Mouse (Mus musculus): Measurements from ENCODE around the gene Mdga1. TPM values are rescaled to one million over a fixed set of nuclear protein-coding genes. Genes with fewer than 3 reads are reported as not detected.

Mdga1 gene
- polyA plus RNA-seq, 1 experiment: 4.0 TPM

DNA sequence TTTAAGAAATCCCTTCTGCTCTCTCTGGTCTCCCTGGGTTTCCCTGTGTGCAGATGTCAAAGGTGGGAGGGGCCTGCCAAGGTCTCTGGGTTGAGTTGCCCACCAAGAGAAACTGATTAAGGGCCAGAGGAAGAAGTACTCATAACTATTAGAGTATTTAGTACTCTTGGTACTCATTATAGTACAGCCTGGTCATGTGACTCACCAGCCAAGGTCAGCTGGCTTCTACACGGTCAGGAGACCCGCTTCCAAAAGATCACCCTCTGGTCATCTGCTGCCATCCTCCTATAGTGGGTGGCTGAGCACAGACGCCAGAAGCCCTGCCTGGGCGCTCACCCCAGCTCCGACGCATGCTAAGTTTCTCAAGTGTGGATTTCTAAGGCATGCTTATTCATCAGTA is 124.9 kb downstream of the Mdga1 start:
- no peak for DNase-seq (ENCODE audit: low spot score)

DNA sequence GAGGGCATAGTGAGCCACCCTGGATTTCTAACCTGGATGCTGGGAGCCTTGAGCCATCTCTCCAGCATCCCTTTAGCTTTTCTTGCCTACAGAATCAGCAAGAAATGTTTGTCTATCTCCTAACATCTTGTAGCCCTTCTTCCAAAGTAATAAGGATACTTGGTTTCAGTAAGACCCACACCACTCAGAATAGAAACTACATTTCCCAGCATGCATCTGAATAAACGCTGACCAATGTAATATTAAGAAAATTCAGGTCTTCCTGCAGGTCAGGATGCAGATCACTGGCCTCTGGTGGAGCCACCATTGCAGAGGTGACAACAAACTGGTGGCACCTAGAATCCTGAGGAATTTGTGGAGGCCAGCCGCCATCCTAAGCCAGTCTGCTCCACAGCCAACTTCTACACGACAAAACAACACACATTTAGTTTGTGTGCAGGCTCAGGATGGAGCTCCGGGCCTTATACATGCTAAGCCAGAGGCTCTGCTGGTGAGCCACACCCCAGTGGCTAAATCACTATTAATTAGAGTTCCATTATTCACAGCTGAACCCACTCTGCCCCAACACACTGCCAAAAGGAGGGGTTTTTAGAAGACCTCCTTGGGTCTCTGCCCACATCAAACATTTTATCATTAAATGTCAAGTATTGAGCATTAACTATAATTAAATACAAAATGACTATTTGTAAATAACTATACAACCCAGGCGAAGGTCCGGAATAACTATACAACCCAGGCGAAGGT is 126.3 kb downstream of the Mdga1 start:
- DNase-seq (ENCODE audit: low spot score): no peak

DNA sequence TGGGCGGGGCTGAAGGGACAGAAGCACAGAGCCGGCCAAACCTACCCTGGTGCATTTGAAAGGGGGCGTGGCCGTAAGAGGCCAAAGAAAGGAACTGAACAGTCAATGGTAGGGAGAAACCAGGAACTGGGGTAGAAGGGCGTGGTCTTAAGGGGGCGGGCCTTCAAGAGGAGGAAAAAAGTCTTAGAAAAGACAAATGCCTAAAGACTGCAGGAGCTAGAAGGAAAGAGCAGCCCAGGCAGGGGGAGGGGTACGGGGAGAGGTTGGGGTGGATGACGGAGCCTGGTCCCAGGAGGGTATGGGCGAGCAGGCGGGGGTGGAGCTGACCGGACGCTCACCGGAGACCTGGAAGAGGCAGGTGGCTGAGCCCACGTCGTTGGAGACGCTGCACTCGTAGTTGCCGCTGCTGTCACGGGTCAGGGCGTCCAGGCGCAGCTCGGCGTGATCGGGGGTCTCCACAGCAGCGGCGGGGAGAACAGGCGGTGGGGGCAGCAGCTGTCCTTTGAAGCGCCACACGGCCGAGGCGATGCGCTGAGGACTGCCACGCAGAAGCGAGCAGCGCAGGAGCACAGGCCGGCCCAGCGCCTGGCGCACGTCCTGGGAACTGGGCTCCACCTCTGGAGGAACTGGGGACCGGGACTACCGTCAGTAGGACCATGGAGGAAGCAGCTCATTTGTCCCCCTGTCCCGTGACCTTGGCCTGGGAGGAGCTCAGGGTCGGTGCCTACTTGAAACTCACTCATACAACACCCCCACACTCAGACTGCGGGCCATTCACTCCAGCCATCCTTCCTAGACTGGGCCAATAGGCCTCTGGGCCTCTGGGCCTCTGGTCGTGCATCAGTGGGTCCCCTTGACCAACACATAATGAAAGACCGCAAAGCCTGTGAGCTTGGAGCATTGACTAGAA is 127.9 kb downstream of the Mdga1 start:
- DNase-seq (ENCODE audit: low spot score): no peak

DNA sequence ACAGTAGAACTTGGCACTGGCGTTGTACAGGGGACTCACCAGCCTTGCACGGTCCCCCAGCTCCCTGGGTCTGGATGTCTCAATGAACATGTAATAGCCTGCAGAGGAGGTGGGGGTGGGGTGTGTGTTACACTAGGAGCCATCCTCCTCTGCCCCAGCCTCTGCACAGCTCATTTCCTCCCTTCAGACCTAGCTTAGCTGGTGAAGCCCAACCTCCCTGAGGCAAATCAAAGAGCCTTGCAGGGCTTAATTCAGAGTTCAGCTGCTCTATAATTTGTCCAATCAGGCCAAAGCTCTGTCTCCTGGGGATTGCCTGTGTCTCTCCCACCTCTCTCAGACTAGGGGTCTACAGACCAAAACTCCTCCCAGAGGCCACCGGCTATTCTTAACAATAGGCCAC is 131.9 kb downstream of the Mdga1 start:
- DNase-seq (ENCODE audit: low spot score): no peak

DNA sequence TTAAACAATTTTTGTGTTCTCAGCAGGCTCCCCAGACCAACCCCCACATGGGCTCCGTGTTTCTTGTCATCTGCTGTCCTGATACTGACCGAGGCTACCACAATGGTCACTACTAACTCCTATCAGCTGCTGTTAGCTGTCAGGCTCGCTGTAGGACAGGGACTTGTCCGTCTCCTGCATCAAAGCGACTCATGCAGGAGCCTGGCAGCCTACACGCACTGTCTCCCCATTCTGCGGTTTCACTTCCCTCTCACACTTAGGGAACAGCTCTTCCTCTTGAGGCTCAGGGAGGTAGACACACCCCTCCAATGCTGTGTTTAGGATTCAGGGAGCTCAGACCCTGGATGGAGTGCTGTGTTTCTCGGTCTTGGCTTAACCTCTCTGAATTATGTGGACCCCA is 132.4 kb downstream of the Mdga1 start:
- DNase-seq (ENCODE audit: low spot score): no peak

DNA sequence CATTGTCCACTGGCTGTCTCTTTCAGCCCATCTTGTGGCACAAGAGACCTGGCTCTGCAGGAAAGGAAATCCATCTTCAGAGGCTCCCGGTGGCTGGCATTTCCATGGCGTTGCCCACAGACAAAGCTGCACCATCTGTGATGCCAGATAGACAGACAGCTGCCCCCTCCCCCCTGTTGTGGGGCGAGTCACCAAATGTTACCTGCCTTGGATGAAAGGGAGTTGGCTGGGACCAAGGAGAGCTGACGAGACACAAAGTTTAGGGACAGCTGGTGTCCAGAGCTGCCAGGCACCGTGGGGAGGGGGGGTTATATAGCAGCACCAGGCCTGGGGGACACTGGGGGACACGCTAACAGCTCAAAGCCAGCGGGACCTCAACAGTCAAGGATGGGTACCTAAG is 135.1 kb downstream of the Mdga1 start:
- DNase-seq (ENCODE audit: low spot score): no peak

DNA sequence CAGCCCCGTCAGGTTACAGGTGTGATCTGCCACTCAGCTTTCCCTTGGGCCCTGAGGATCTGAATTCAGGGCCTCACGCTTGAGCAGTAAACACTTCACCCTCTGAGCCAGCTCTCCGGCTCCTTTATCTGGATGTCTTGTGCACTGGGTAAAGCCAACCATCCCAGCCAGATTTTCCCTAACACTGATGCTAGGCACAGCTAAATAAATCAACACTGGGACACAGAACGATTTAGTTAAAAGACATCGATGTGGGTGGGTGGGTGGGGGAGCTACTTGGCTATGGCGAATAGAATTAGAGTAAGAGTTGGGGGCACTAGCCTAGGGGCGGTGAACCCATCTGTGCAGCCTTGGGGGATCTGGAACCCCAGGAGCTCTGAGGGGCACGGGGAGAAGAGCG is 135.6 kb downstream of the Mdga1 start:
- no peak for DNase-seq (ENCODE audit: low spot score)

DNA sequence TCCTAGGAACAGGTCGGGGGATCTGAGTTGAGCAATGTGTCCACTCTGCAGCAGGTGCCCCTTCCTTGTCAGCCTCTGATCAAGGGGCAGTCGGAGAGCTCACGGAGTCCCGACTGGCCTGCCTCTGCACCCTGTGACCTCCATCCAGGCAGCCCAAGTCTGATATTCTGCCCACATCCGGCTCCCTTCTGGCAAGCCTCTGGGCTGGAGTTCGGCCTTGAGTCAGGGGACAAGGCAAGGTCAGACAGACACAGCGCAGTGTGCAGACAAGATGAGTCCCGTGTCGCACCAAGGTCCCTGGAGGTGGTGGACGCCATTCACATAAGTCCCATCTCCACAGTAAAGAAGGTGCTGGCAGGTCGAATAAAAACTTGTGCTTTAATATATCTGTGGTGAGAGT is 138.2 kb downstream of the Mdga1 start:
- no peak for DNase-seq (ENCODE audit: low spot score)

DNA sequence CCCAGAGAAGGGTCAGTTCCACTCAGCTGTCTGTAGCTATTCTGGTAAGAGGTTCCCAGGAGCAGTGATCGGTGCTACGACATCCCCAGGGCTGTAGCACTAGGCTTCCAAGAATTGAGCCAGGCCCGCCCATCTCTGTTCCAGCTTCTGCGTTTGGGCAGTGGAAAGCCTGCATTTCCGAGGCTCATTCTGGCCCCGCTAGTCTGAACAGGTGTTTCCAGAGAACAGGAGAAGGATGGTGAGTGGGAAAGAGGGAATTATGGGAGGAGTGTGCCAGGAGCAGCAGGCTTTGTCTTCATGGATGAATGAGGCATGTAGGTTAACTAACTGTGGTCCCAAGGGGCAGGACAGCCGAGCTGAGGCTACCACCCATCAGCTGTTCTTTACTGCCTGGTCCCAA is 140.8 kb downstream of the Mdga1 start:
- DNase-seq (ENCODE audit: low spot score): no peak

DNA sequence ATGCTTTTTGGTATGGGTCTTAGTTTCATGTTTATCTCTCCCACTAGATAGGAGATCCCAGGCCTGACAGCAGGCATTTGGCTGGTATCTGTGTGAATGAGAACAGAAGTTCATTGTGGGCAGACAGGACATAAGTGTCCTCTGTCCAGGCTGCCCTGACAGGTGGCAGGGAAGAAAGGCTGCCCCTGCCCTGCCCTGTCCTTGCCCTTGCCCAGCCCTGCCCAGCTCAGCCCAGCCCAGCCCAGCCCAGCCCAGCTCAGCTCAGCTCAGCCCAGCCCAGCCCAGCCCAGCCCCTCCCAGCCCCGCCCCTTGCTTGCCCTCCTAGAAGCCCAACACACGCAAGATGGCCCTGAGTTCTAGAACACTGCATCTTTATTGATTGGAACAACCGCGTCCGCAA is 142.3 kb downstream of the Mdga1 start:
- no peak for DNase-seq (ENCODE audit: low spot score)

DNA sequence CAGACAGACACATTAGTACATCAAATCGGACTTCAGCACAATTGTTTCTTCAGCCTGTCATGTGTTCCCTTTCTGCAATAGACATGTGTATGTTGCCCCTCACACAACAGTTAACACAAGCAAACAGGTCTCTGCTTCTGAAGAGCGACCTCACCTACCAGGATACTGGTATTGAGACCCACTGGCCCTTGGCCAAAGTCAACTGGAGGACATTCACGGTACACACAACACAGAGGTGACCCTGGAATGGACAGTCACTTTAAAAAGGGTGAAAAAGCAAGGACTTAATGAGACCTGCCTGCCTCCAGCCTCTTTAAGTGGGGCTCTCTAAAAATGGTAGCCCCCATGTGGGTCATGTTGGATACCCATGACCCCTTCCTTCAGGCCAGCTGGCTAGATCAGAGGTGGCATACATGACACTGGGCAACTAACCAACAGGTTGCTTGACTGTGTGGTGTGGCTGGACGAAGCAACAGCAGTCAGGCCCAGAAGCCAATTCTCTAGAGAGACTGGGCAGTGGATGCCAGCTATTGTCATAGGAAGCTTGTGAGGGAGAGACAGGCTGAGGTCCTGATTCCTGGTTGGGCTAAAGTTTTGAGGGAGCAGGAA is 145.3 kb downstream of the Mdga1 start:
- DNase-seq (ENCODE audit: low spot score): no peak

DNA sequence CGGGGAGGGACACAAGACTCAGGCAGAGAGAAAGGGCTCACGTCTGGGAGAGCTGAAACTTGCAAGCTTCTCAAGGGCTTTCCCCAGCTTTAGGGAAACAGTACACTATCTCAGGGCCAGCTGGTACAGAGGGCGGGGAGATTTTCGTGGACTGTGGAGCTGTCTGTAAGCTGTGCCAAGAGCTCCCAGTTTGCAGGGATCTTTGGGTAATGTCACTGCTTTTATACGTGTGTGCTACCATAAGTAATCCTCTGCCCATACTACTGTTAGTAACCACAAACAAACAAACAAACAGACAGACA is 145.7 kb downstream of the Mdga1 start:
- no peak for DNase-seq (ENCODE audit: low spot score)

DNA sequence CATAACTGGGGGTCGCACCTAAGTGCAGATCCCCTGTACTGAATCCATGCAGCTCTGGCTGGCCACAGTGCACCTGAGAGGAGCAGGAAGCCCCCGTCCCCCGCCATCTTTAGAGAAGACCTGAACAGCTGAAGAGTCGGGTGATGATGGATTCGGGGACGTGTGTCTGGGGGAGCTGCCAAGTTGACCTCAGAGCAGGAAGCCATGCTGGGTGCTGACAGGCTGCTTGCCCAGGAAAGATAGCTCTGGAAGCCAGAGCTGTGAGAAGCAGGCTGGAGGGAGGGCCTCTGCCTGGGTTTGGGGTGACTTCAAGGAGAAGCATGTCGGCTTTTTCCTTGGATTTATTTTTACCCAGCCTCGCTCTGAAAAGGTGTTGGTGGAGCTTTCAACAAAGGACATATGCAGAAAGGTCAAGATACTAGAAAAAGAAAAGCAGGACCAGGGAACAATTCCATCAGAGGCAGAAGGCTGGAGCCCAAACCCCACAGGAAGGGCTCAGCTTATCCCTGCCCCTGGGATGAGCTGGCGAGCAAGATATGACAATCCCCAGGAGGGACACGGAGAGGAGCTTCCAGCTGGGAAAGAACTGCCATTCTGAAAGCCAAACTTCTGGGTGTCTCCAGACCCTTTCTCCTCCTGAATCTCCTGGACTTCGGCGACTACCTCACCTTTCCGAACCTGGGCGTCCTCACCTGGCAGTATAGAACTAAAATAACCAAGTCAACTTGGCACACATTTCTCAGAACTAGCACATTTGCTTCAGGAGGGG is 146.3 kb downstream of the Mdga1 start:
- DNase-seq (ENCODE audit: low spot score): no peak

DNA sequence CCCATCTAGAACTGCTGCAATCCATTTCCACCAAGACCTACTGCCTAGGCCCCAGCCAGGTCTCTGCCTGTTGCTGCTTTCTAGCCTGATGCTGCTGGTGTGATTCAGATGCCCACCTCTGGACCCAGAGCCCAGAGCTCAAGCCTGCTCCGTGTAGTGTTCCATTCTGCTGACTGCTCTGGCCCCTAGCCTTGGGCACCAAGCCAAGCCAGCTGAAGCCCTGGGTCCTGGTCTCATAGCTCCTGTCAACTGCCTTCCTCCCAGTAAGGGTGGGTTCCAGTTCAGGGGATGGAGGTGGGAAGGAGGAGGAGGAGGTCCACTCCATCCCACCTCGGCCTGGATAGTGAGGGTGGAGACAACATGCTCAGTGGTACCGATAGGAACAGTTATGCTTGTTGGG is 150.3 kb downstream of the Mdga1 start:
- no peak for DNase-seq (ENCODE audit: low spot score)

DNA sequence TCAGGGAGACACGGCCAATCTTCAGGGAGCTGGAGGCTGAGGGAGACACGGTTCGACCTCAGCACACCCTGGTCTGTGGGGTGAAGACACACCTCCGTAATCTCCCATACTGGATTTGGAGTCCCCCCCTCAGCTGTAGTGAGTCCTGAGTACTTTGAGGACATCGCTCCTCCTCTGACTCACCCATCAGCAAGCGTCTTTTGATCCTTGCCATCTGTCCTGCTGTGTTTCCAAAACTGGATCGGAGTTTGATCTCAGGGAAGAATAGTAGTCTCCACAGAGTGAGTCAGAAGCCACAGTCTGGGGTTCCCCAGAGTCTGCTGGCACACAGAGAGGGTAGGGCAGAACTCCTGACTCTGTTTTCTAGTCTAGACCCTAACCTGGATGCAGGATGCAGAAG is 150.9 kb downstream of the Mdga1 start:
- DNase-seq (ENCODE audit: low spot score): no peak

DNA sequence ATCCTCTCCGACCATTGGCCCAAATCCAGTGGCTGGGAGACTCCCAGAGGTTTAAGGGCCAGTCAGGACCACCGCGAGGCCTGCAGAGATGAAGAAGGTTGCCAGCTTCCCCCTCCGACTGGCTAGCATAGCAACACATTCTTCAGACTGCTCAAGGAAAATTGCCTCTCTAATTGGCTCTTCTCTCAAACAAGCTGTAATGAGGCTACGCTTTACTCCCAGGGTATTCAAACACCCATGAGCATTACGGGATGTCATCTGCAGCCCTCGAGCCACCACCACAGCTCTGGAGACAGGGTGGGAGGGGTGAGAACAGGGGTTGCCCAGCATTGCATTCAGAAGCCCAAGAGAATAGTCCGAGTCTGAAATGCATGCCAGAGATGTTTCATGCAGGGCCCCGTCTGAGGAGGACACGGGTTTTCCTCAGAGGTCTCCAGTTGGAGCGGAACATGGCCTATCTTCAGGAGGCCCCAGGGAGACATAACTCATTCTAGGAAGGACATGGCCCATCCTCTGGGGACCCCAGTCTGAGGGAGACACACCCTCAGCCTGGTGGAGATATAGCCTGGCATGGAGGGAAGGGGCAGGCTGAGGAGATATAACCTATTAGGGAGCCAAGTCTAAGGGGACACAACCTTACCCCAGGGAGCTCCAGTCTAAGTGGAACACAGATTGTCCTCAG is 151.5 kb downstream of the Mdga1 start:
- DNase-seq (ENCODE audit: low spot score): no peak

DNA sequence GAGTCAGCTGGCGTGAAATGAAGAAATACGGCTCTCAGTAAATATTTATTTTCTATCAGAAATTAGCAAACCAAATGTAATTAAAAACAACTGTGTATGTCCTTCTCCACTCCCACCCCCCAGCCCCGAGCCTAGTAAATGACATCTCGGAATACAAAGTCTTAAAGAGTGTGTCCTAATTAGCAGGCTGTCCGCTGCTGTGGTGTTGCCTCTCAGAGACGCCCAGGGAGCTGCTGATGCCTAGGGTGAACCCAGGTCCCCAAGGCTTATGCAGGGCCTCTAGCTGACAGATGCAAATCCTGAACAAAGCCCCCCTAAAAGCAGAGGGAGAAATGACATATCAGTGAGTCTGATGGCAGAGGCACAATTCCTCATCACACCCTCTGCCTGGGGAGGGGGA is 155.1 kb downstream of the Mdga1 start:
- no peak for DNase-seq (ENCODE audit: low spot score)

DNA sequence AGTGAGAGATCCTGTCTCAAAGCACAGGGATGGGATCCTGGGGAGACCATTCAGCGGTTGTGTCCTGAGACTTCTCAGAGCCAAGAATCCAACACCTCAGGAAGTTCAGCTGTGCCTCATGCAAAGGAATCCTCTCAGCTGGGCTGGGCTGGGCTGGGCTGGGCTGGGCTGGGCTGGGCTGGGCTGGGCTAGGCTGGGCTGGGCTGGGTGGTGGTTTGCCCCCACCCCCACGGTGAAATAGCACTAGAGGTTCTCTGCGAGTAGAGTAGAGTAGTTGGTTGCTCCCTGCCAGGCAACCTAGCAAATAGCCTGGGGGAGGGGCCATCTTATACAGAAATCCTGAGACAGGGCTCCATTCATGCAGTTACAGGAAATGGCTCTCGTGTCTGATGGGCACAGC is 156.6 kb downstream of the Mdga1 start:
- DNase-seq (ENCODE audit: low spot score): no peak

DNA sequence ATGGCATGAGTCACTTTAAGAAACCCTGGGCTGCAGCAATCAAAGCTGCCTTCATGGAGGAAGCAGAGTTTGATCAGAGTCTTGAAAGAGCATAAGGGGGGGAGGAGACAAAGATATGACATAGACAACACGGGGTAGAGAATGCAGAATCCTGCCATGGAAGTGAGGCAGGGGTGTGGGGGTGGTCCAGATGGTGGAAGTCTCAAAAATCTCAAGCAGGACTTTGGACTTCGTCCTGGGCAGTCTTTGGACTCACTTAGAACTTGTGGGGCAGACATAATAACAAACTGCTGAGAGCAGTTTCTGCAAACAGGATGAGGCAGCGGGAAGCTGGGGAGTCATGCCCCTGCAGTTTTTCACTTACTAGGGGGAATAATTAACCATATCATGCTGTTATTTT is 166.3 kb downstream of the Mdga1 start:
- DNase-seq (ENCODE audit: low spot score): no peak

DNA sequence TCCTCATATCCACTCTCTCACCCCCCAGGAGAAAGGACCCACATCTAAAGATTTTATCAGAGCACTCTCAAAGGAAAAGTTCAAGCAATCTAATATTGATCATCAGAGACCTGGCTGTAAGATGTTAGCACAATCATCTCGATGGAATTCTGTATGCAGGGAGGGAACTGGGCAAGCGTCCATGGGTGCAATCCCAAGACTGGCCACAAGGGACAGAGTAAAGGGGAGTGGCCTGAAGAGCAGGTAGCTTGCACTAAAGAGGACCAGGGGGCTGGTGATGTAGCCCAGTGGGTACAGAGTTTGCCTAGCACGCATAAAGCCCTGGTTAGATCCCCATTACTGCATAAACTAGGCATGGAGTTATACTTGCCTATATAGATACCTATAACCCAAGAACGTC is 168.5 kb downstream of the Mdga1 start:
- peak; percentile 49 for DNase-seq (ENCODE audit: low spot score)

DNA sequence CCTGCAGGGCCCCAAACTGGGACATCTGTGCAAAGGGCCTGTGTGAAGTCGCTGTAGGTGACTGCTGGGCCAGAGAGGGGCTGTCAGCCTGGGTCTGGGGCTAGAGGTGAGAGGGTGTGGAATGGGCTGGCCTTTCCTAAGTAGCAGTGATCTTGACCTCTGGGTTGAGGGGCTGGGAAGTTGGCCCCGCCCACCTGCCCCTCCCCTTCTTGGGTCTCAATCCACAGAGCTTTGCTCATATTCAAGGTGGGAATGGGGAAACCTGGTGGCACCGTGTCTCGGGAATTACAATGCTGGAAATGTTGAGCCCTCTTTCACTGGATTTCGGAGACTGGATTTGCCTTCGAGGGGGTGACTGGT is 169.8 kb downstream of the Mdga1 start:
- DNase-seq (ENCODE audit: low spot score): no peak
